Mouse (Mus musculus): ENCODE measurements around the gene Dnajc27. TPM values are rescaled to one million over a fixed set of nuclear protein-coding genes. Genes with fewer than 3 reads are reported as not detected.
A peak's percentile ranks its signal among the peaks of the same experiment; 100 is the strongest.

Gene Dnajc27
- total RNA-seq (2014; fragmentation: Nextera tagmentation) = 9.2 and 9.9 TPM in 2 replicates
- 7.8 and 8.8 TPM in 2 replicates for total RNA-seq (2017)

- peak; percentile 93 for ATAC-seq (replicated peaks; ENCODE audit: poor library complexity, severe bottlenecking)
Measured at GRCm38 (mm10) chr12:4082132-4083001, at the start of gene Dnajc27. TSS of gene Dnajc27 (plus strand) at chr12:4082583.

GRCm38 (mm10) chr12:4036157-4036556 is 46.2 kb upstream of the Dnajc27 start:
- no peak for ATAC-seq (replicated peaks; ENCODE audit: poor library complexity, severe bottlenecking)

GRCm38 (mm10) chr12:4037511-4037910 is 44.9 kb upstream of the Dnajc27 start:
- ATAC-seq (replicated peaks; ENCODE audit: poor library complexity, severe bottlenecking) = no peak

- peak; percentile 79 for ATAC-seq (replicated peaks; ENCODE audit: poor library complexity, severe bottlenecking)
Measured at GRCm38 (mm10) chr12:4038061-4039041, 44.0 kb upstream of the Dnajc27 start, which contains the start of gene Efr3b. TSS of gene Efr3b (minus strand) at chr12:4038915.

GRCm38 (mm10) chr12:4039046-4039445 is 43.3 kb upstream of the Dnajc27 start:
- ATAC-seq (replicated peaks; ENCODE audit: poor library complexity, severe bottlenecking) = no peak

GRCm38 (mm10) chr12:4042411-4042810 is 40.0 kb upstream of the Dnajc27 start:
- no peak for ATAC-seq (replicated peaks; ENCODE audit: poor library complexity, severe bottlenecking)

- no peak for ATAC-seq (replicated peaks; ENCODE audit: poor library complexity, severe bottlenecking)
Measured at GRCm38 (mm10) chr12:4045992-4046391, 36.4 kb upstream of the Dnajc27 start.

- no peak for ATAC-seq (replicated peaks; ENCODE audit: poor library complexity, severe bottlenecking)
Measured at GRCm38 (mm10) chr12:4048031-4048430, 34.4 kb upstream of the Dnajc27 start.

GRCm38 (mm10) chr12:4050861-4051425 is 31.4 kb upstream of the Dnajc27 start:
- ATAC-seq (replicated peaks; ENCODE audit: poor library complexity, severe bottlenecking) = no peak

GRCm38 (mm10) chr12:4053643-4054042 is 28.7 kb upstream of the Dnajc27 start:
- no peak for ATAC-seq (replicated peaks; ENCODE audit: poor library complexity, severe bottlenecking)

- no peak for ATAC-seq (replicated peaks; ENCODE audit: poor library complexity, severe bottlenecking)
Measured at GRCm38 (mm10) chr12:4054845-4055244, 27.5 kb upstream of the Dnajc27 start.

- ATAC-seq (replicated peaks; ENCODE audit: poor library complexity, severe bottlenecking) = no peak
Measured at GRCm38 (mm10) chr12:4058321-4058720, 24.1 kb upstream of the Dnajc27 start.

GRCm38 (mm10) chr12:4059683-4060082 is 22.7 kb upstream of the Dnajc27 start:
- ATAC-seq (replicated peaks; ENCODE audit: poor library complexity, severe bottlenecking) = no peak

- ATAC-seq (replicated peaks; ENCODE audit: poor library complexity, severe bottlenecking) = no peak
Measured at GRCm38 (mm10) chr12:4065498-4065897, 16.9 kb upstream of the Dnajc27 start.

- no peak for ATAC-seq (replicated peaks; ENCODE audit: poor library complexity, severe bottlenecking)
Measured at GRCm38 (mm10) chr12:4065944-4066343, 16.4 kb upstream of the Dnajc27 start.

GRCm38 (mm10) chr12:4066681-4067459 is 15.5 kb upstream of the Dnajc27 start:
- no peak for ATAC-seq (replicated peaks; ENCODE audit: poor library complexity, severe bottlenecking)

- ATAC-seq (replicated peaks; ENCODE audit: poor library complexity, severe bottlenecking) = no peak
Measured at GRCm38 (mm10) chr12:4068551-4068950, 13.8 kb upstream of the Dnajc27 start.

- ATAC-seq (replicated peaks; ENCODE audit: poor library complexity, severe bottlenecking) = no peak
Measured at GRCm38 (mm10) chr12:4071671-4072070, 10.7 kb upstream of the Dnajc27 start.

- ATAC-seq (replicated peaks; ENCODE audit: poor library complexity, severe bottlenecking) = no peak
Measured at GRCm38 (mm10) chr12:4075407-4075806, 7.0 kb upstream of the Dnajc27 start.

- no peak for ATAC-seq (replicated peaks; ENCODE audit: poor library complexity, severe bottlenecking)
Measured at GRCm38 (mm10) chr12:4076383-4076782, 6.0 kb upstream of the Dnajc27 start.
